Mouse (Mus musculus) forebrain, embryonic 11.5 days (tissue): ENCODE data around the gene Fam169b. TPM values are rescaled to one million over a fixed set of nuclear protein-coding genes. Genes with fewer than 3 reads are reported as not detected.

Experiments
- ATAC-seq: fragments of 200-750 bp; cut with Nextera tagmentation; replicated peaks from 2 replicates; pipeline ENCODE4 v1.8.0; 2017; ENCODE audit warnings: moderate TSS enrichment; ENCODE audit not compliant: low FRiP score
- DNase-seq: peaks from one replicate; pipeline ENCODE4 v3.0.0-alpha.2; 2017; ENCODE audit warnings: low spot score
- H3K27ac ChIP-seq: fragments of 300-500 bp; sonication (generic); 2 replicates; pipeline ENCODE4 v1.5.1; 2014; ENCODE audit warnings: low read depth, low read length
- H3K27me3 ChIP-seq: fragments of 300-500 bp; sonication (generic); 2 replicates; pipeline ENCODE4 v1.6.1; 2014; ENCODE audit warnings: mild to moderate bottlenecking, low read length, mixed read lengths; ENCODE audit not compliant: control insufficient read depth, insufficient read depth
- H3K36me3 ChIP-seq: fragments of 300-500 bp; sonication (generic); 2 replicates; pipeline ENCODE4 v1.6.1; 2014; ENCODE audit warnings: mild to moderate bottlenecking, low read length, moderate library complexity, mixed read lengths; ENCODE audit not compliant: control insufficient read depth, insufficient read depth
- H3K4me1 ChIP-seq: fragments of 300-500 bp; sonication (generic); replicated peaks from 2 replicates; pipeline ENCODE4 v1.6.1; 2014; ENCODE audit warnings: low read length, mixed read lengths; ENCODE audit not compliant: control insufficient read depth, insufficient read depth
- H3K4me2 ChIP-seq: fragments of 300-500 bp; sonication (generic); 2 replicates; pipeline ENCODE4 v1.6.1; 2014; ENCODE audit warnings: low read depth, mild to moderate bottlenecking, low read length, moderate library complexity, mixed read lengths; ENCODE audit not compliant: severe bottlenecking
- H3K4me3 ChIP-seq: fragments of 300-500 bp; sonication (generic); 2 replicates; pipeline ENCODE4 v1.5.1; 2014; ENCODE audit warnings: low read depth, low read length
- H3K9ac ChIP-seq: fragments of 300-500 bp; sonication (generic); 2 replicates; pipeline ENCODE4 v1.6.1; 2014; ENCODE audit warnings: low read length
- H3K9me3 ChIP-seq: fragments of 300-500 bp; sonication (generic); 2 replicates; pipeline ENCODE4 v1.6.1; 2016; ENCODE audit warnings: low read length, mixed read lengths; ENCODE audit not compliant: control insufficient read depth
- WGBS: fragments of 180-500 bp; shearing (Covaris S2); extraction: QIAGEN DNeasy Blood & Tissue Kit; methylation state at CpG from one replicate; pipeline ENCODE4 v1.1.7; 2014; 5-methylcytosine and 5-hydroxymethylcytosine counted together
- polyA plus RNA-seq: library from polyadenylated mRNA; unstranded; fragments of >200 nt; fragmentation: Nextera tagmentation; extraction: Ambion mirVana; gene quantifications from 2 replicates; pipeline ENCODE4 v1.2.1, GENCODE M21; 2014

Fam169b gene
- polyA plus RNA-seq, 1 experiment from 2014 or later: 0.39 TPM

DNA sequence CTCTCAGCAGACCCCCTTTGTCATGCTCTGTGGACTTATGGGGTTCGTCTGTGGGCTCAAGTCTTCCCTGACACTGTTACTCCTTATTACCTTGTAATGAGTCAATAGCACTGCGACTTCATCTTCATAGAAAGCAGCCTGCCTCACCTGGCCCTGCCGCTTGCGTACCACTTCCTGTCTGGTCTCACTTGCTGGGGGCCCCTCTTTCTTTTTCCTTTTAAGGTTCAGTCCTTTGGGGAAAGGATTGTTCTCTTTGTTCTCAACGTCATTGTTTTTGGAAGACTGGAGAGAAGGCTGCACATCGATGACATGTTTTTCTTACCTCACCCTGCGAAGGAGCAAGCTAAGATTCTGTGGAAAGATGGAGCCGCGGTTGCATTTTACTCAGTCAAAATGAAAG, 55.4 kb downstream of the Fam169b start:
- H3K27ac ChIP-seq: no peak overlapping the region
- no peaks in the 10 kb centered on the region for H3K27me3 ChIP-seq
- no peak overlapping the region for H3K4me2 ChIP-seq
- 81% methylated on average over 9 of the region's 9 CpGs for WGBS
- no peak overlapping the region for H3K4me3 ChIP-seq
- DNase-seq (no peak), ATAC-seq (no peak)
- no peaks in the 10 kb centered on the region for H3K9me3 ChIP-seq
- H3K36me3 ChIP-seq: no peaks in the 10 kb centered on the region
- H3K4me1 ChIP-seq: no peaks in the 10 kb centered on the region
- no peak overlapping the region for H3K9ac ChIP-seq

DNA sequence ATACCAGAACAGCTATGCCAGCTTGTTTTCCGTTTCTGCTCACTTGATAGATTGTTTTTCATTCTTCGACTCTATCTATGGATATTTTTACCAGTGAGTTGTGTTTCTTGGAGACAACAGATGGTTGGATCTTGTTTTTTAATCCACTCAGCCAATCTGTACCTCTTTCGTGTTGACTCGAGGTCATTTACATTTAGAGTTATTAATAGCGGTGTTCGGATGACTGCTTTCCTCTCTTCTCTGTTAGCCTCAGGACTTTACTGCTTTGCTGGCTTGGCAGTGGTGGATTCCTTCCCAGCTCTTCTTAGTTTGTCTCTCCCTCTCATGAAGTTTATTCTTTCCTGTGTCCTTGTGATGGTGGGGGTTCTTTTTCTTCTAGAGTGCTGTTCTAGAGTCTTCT, 59.2 kb downstream of the Fam169b start:
- DNase-seq (no peak), ATAC-seq (no peak)
- no peak overlapping the region for H3K9ac ChIP-seq
- H3K4me3 ChIP-seq: no peak overlapping the region
- 92% methylated on average over 6 of the region's 6 CpGs for WGBS
- H3K36me3 ChIP-seq: no peaks in the 10 kb centered on the region
- no peak overlapping the region for H3K4me2 ChIP-seq
- H3K27me3 ChIP-seq: no peaks in the 10 kb centered on the region
- H3K4me1 ChIP-seq: no peaks in the 10 kb centered on the region
- no peak overlapping the region for H3K27ac ChIP-seq
- H3K9me3 ChIP-seq: no peaks in the 10 kb centered on the region

DNA sequence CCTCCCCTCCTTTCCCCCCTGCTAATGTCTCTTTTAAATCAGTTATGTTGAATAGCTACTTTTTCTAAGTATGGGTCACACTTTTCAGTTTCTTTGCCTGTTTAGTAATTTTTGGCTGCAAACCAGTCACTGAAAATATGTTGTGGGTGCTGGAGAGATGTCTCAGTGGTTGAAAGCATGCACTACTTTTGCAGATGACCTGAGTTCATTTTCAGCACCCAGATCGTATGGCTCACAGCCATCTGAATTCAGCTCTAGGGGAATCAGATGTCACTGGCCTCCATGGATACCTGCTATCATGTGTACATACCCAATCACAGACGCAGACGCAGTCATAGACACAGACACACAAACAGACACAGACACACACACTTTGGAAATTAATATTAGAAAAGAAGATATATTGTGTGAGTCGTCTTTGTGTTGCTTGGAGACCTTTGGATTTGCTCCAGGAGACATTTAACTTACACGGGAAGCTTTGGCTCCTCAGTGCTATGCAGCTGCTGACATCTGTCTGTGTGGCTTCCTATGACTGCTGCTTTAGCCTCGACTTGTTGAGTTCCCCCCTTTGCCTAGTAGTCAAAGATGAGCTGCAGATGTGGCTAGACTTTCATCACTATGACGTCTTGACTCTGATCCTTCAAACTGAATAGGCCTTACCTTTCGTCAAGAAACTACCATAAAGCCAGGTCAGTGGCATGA, 63.6 kb downstream of the Fam169b start:
- DNase-seq: no peak
- no peaks in the 10 kb centered on the region for H3K4me1 ChIP-seq
- no peak overlapping the region for H3K4me3 ChIP-seq
- no peaks in the 10 kb centered on the region for H3K36me3 ChIP-seq
- H3K27ac ChIP-seq: no peak overlapping the region
- no peak for ATAC-seq
- H3K27me3 ChIP-seq: no peaks in the 10 kb centered on the region
- no peak overlapping the region for H3K4me2 ChIP-seq
- WGBS: 90% methylated on average over 8 of the region's 8 CpGs
- no peaks in the 10 kb centered on the region for H3K9me3 ChIP-seq
- no peak overlapping the region for H3K9ac ChIP-seq

DNA sequence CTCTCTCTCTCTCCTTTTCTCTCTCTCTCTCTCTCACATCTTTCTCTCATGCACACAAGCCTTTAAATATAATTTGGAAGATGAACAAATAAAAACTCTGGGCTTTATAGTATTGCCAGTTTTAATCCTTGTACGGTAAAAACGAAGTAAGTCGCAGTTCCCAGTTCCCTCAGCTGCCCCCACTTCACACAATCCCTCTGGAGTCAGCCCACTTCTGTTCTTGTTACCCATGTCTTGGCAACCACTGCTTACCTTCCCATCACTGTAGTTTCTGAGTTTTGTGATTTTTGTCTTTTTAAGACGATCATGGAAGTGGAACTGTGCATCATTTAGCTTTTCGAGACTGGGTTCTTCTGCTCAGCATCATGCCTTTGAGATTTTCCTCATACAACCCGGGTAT, 65.0 kb downstream of the Fam169b start:
- Histone ChIP-seq H3K9ac (no peak overlapping the region), H3K9me3 (no peaks in the 10 kb centered on the region), H3K27ac (no peak overlapping the region), H3K4me2 (no peak overlapping the region), H3K4me1 (no peaks in the 10 kb centered on the region), H3K4me3 (no peak overlapping the region), H3K27me3 (no peaks in the 10 kb centered on the region), H3K36me3 (no peaks in the 10 kb centered on the region)
- ATAC-seq (no peak), DNase-seq (no peak)
- 73% methylated on average over 6 of the region's 6 CpGs for whole genome bisulfite sequencing

DNA sequence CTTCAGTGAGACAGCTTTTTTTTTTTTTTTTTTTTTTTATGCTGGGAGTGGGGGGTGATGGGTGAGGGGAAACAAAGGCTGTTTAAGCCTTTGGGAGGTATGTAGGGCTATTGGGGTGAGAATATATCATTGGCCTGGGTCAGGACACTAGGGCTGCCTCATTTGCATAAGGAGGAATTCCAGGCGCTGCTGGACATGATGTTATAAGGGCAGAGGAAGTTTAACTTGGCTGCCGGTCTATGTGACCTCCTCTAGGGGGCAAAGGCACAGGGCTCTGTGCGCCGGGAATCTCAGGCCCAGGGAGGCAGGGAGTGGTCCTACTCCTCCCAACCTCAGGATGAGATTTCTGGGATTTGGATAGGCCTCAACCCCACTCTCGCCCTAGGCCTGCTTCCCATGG, 70.9 kb downstream of the Fam169b start:
- Histone ChIP-seq H3K9ac (no peak overlapping the region), H3K27me3 (no peaks in the 10 kb centered on the region), H3K36me3 (no peaks in the 10 kb centered on the region), H3K27ac (no peak overlapping the region), H3K9me3 (no peaks in the 10 kb centered on the region), H3K4me2 (no peak overlapping the region), H3K4me1 (no peaks in the 10 kb centered on the region), H3K4me3 (no peak overlapping the region)
- no peak for ATAC-seq
- WGBS: 53% methylated on average over 5 of the region's 5 CpGs
- DNase-seq: no peak

DNA sequence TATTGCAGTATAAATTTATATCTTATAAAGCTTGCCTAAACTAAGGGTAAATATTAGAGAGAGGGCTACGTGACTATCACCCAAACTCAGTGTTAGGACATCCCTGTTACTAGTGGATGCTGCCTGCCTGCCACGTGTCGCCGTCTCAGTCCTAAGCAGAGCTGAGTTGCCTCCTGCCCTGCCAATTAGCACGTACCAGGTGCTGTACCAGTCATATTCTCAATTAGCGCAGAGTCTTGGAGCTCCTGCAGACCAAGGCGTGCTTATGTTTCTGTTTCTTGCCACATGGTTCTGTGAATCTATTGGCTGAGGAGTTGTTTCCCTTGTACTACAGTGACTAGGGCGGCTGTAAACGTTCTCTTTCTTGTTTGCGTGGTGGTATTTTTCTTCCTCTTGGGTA, 72.3 kb downstream of the Fam169b start:
- H3K4me3 ChIP-seq: no peak overlapping the region
- no peaks in the 10 kb centered on the region for H3K27me3 ChIP-seq
- ATAC-seq (no peak), DNase-seq (no peak)
- H3K9me3 ChIP-seq: no peaks in the 10 kb centered on the region
- H3K4me2 ChIP-seq: no peak overlapping the region
- no peaks in the 10 kb centered on the region for H3K4me1 ChIP-seq
- H3K36me3 ChIP-seq: no peaks in the 10 kb centered on the region
- no peak overlapping the region for H3K27ac ChIP-seq
- no peak overlapping the region for H3K9ac ChIP-seq
- WGBS: 89% methylated on average over 10 of the region's 10 CpGs

DNA sequence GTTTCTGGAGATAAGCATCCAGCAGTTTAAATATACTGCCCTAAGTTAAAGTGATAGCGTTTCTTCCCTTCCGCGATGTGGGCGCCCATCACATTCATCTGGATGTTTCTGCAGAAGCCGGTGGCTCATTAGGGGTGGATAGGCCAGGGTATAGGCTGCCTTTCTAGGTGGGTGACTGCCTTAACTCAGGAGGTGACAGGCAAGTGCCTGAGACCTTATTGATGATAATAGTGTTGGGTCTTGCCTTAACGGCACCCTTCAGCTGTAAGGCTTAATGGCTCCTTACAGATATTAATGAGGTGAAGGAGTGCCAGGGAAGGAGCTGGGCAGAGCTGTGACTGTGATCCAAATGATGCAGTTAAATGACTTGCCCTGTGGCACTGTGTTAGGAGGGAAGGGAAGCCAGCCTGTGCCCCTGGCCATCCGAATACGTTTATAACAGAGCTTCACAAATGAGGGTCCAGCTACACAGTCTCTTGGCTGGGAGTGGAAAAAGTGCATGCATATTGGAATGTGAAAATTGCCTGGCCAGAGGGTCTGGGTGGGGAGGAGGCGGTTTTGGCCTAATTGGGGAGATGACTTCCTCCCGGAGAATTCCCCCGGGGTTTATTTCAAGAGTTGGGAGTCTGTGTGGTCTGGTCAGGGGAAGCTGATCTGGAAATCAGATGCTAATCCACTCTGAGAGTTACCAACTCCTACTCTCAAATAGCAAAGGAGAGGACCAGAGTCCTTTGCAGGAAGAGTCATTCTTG, 81.9 kb downstream of the Fam169b start:
- ATAC-seq: no peak
- no peak overlapping the region for H3K4me2 ChIP-seq
- no peak overlapping the region for H3K9ac ChIP-seq
- no peak for DNase-seq
- H3K4me1 ChIP-seq: no peaks in the 10 kb centered on the region
- no peaks in the 10 kb centered on the region for H3K36me3 ChIP-seq
- H3K27ac ChIP-seq: no peak overlapping the region
- no peaks in the 10 kb centered on the region for H3K9me3 ChIP-seq
- H3K4me3 ChIP-seq: no peak overlapping the region
- no peaks in the 10 kb centered on the region for H3K27me3 ChIP-seq
- WGBS: 68% methylated on average over 11 of the region's 11 CpGs

DNA sequence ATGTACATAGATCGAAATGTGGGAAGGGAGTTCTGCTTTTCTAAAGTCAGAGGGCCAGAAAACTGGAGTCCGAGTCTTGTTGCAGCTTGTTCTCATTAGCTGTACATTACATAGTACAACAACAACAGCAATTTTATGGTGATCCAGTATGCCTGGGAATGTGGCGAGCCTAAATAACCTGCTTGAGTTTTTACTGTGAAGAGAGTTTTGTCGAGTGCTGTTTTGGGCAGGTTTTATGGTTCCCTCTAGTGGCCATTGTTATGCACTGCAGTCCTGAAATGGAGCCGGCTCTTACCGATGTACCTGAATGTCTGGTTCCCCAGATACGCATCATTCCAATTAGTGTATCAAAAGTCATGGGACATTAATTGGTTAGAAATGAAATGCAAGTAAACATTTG, 83.8 kb downstream of the Fam169b start:
- DNase-seq: peak; percentile 77
- 25% methylated on average over 7 of the region's 7 CpGs for WGBS

DNA sequence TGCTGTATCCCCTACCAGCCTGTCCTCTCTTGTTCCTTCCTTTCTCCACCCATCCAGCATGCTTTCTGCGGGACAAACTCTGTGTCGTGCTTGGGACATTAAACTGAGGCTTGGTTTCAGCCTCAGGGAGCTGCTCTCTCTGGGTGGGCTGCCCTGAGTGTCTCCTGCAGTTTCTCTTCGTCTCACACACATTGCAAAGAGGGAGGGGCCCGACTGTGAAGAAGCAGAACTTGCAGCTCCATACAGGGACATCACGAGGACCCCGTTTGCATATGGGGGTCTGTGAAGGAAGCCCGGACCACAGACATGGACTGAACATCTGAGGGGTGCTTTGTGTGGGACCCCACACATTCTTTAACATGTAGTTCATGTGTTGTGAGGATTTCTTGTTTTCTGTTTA, 89.0 kb downstream of the Fam169b start:
- DNase-seq (no peak), ATAC-seq (no peak)
- no peaks in the 10 kb centered on the region for H3K27me3 ChIP-seq
- no peak overlapping the region for H3K4me2 ChIP-seq
- 77% methylated on average over 7 of the region's 7 CpGs for WGBS
- H3K9me3 ChIP-seq: no peaks in the 10 kb centered on the region
- H3K27ac ChIP-seq: no peak overlapping the region
- no peaks in the 10 kb centered on the region for H3K4me1 ChIP-seq
- no peak overlapping the region for H3K9ac ChIP-seq
- no peak overlapping the region for H3K4me3 ChIP-seq
- no peaks in the 10 kb centered on the region for H3K36me3 ChIP-seq

More for the DNA sequence above, 83.8 kb downstream of the Fam169b start:
- Histone ChIP-seq H3K4me2 (no peak overlapping the region), H3K27me3 (no peaks in the 10 kb centered on the region), H3K9ac (no peak overlapping the region), H3K4me3 (no peak overlapping the region), H3K9me3 (no peaks in the 10 kb centered on the region), H3K27ac (no peak overlapping the region), H3K36me3 (no peaks in the 10 kb centered on the region), H3K4me1 (no peaks in the 10 kb centered on the region)
- no peak for ATAC-seq
